Mouse (Mus musculus) heart, adult 8-10 months (tissue): ENCODE results near the gene Gm8720. TPM values are rescaled to one million over a fixed set of nuclear protein-coding genes. Genes with fewer than 3 reads are reported as not detected.
"Not testable (repeated sequence)": the region's sequence is repeated elsewhere in the genome, so short reads cannot be mapped to it uniquely, and the experiment has no call there.

Experiments
- DNase-seq: peaks from one replicate; pipeline ENCODE4 v3.0.0; 2022; ENCODE audit warnings: low spot score
- total RNA-seq, 4 experiments: library from RNA; stranded (reverse); gene quantifications; 2 replicates each; pipeline ENCODE4 v1.2.4; 2022

Gene Gm8720
- total RNA-seq: not detected

- not testable (repeated sequence) for DNase-seq
Measured at GRCm38 (mm10) chr7:23067356-23067755, at the start of gene Gm8720. Gene Gm8720 (minus strand): TSS chr7:23067456.

GRCm38 (mm10) chr7:23055240-23055639, 12.0 kb downstream of the Gm8720 start, which contains the start of gene Vmn1r163:
Gene Vmn1r163 (plus strand): TSS chr7:23055540.
- DNase-seq: not testable (repeated sequence)

GRCm38 (mm10) chr7:23019823-23020222, 47.4 kb downstream of the Gm8720 start, which contains the start of gene Gm4216:
Gene Gm4216 (minus strand): TSS chr7:23019923.
- DNase-seq: not testable (repeated sequence)

Other genes with a start within 250 kb of the Gm8720 start
- not detected for gene Vmn1r159, start 223.9 kb downstream of the Gm8720 start, total RNA-seq
- gene Vmn1r160, start 196.2 kb downstream of the Gm8720 start, total RNA-seq: not detected
- not detected for gene Gm4214, start 82.8 kb downstream of the Gm8720 start, total RNA-seq
- not detected for gene Gm4216, start 47.5 kb downstream of the Gm8720 start, total RNA-seq
- not detected for gene Vmn1r163, start 11.9 kb downstream of the Gm8720 start, total RNA-seq
- not detected for gene Gm10662, start 77.0 kb upstream of the Gm8720 start, total RNA-seq
- not detected for gene Vmn1r165, start 149.9 kb upstream of the Gm8720 start, total RNA-seq
- gene Vmn1r166, start 184.2 kb upstream of the Gm8720 start, total RNA-seq: not detected
- gene Gm6902, start 211.4 kb upstream of the Gm8720 start, total RNA-seq: not detected
- not detected for gene Nlrp4e, start 233.7 kb upstream of the Gm8720 start, total RNA-seq